Mouse (Mus musculus) olfactory bulb, adult 2 months (tissue): ENCODE measurements around the gene G3bp1. TPM values are rescaled to one million over a fixed set of nuclear protein-coding genes. Genes with fewer than 3 reads are reported as not detected.

ENCODE experiments used
- H3K27ac ChIP-seq: fragments of 200-500 bp; 2 replicates; pipeline ENCODE4 v1.5.1; 2012; ENCODE audit warnings: low read depth, low read length; ENCODE audit not compliant: insufficient read depth
- H3K4me1 ChIP-seq: fragments of 200-500 bp; 2 replicates; pipeline ENCODE4 v1.6.1; 2012; ENCODE audit warnings: low read length; ENCODE audit not compliant: control insufficient read depth, insufficient read depth
- H3K4me3 ChIP-seq: fragments of 200-500 bp; 2 replicates; pipeline ENCODE4 v1.5.1; 2012; ENCODE audit warnings: mild to moderate bottlenecking, low read depth, low read length, moderate library complexity; ENCODE audit not compliant: insufficient read depth
- CTCF ChIP-seq: fragments of 200-500 bp; IDR thresholded peaks from 2 replicates; pipeline ENCODE4 v1.5.1; 2012; ENCODE audit warnings: low read depth, mild to moderate bottlenecking, low read length, moderate library complexity; ENCODE audit not compliant: insufficient read depth
- POLR2A ChIP-seq: fragments of 200-500 bp; IDR thresholded peaks from 2 replicates; pipeline ENCODE4 v1.6.1; 2012; ENCODE audit warnings: mild to moderate bottlenecking, low read depth, low read length, moderate library complexity; ENCODE audit not compliant: insufficient read depth
- WGBS: fragments of 180-500 bp; shearing (Covaris S2); methylation state at CpG from one replicate; pipeline ENCODE4 v1.1.7; 2018; 5-methylcytosine and 5-hydroxymethylcytosine counted together
- polyA plus RNA-seq: library from polyadenylated mRNA; stranded (reverse); fragments of >200 nt; gene quantifications from 2 replicates; pipeline ENCODE4 v1.2.4, GENCODE M21; 2012; ENCODE audit warnings: low replicate concordance; ENCODE audit not compliant: missing spikeins, insufficient read depth, insufficient read length

G3bp1 gene
- polyA plus RNA-seq, 1 experiment, result 75.3 TPM

GRCm38 (mm10) chr11:55470761-55471160, 1.3 kb downstream of the G3bp1 start:
- peak overlapping the region; percentile 28 for H3K4me3 ChIP-seq
- TF ChIP-seq CTCF (no peak), POLR2A (no peak)
- H3K27ac ChIP-seq, result no peak overlapping the region
- WGBS, result 29% methylated on average over 8 of the region's 8 CpGs
- peaks cover 10% of the 10 kb centered on the region; the same call in 1 of the 2 replicates for H3K4me1 ChIP-seq

DNA sequence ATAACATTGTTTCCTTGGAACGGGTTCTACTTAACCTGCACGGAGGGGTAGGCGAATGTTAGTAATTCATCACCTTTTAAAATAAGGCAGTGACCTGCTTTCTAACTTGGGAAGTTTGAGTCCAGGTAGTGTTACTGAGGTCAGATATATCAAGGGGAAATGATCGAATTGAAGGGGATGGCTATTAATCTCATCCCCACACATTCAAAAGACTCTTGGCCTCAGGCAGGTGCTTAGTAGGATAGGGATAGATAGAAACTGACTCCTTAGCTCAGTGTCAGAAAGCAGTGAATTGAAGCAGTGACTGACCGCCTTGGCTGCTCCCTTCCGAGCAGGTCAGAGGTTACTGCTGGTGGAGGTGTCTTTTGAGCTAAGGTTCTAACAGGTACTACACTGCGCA, 2.0 kb downstream of the G3bp1 start:
- WGBS, result 90% methylated on average over 7 of the region's 7 CpGs
- H3K4me3 ChIP-seq, result no peak overlapping the region
- H3K4me1 ChIP-seq, result peaks cover 10% of the 10 kb centered on the region; the same call in 1 of the 2 replicates
- TF ChIP-seq CTCF (no peak), POLR2A (no peak)
- no peak overlapping the region for H3K27ac ChIP-seq

DNA sequence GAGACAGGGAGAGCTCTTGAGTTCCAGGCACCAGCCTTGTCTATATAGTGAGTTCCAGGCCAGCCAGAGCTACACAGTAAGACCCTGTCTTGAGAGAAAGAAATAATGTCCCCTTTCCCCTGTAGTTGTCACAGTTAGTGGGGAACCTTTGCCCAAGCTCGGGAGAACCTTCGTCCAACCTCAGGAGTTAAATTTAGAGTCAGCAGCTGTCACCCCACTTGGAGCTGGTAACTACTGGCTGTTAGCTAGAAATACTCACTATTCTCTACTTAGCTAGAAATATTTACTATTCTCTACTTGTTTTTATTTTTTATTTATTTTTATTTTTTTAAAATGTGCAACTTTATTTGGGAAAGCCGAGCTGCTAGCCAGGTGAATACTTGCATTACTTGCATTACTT, 3.7 kb downstream of the G3bp1 start:
- WGBS, result 33% methylated on average over 3 of the region's 3 CpGs
- TF ChIP-seq CTCF (no peak), POLR2A (no peak)
- H3K4me1 ChIP-seq, result peaks cover 6% of the 10 kb centered on the region; the same call in 1 of the 2 replicates

DNA sequence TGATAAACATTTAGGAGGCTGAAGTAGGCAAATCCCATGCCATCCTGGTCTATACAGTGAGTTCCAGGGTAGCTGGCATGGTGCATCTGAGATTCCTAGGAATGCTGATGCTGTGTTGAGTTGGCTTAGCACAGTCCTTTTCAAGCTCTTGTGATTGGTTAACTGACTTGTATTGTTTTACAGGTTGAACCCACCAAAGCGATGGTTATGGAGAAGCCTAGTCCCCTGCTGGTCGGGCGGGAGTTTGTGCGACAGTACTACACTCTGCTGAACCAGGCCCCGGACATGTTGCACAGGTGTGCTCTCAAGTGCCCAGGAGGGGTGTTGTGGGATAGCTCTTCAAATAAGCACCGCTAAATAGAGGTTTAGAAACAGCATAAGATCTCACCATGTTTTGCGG, 16.0 kb downstream of the G3bp1 start:
- 95% methylated on average over 7 of the region's 7 CpGs for WGBS
- Histone ChIP-seq H3K4me1 (peaks cover 11% of the 10 kb centered on the region), H3K27ac (no peak overlapping the region), H3K4me3 (no peak overlapping the region)
- TF ChIP-seq CTCF (no peak), POLR2A (no peak)

More for the DNA sequence above, 3.7 kb downstream of the G3bp1 start:
- Histone ChIP-seq H3K4me3 (no peak overlapping the region), H3K27ac (no peak overlapping the region)

DNA sequence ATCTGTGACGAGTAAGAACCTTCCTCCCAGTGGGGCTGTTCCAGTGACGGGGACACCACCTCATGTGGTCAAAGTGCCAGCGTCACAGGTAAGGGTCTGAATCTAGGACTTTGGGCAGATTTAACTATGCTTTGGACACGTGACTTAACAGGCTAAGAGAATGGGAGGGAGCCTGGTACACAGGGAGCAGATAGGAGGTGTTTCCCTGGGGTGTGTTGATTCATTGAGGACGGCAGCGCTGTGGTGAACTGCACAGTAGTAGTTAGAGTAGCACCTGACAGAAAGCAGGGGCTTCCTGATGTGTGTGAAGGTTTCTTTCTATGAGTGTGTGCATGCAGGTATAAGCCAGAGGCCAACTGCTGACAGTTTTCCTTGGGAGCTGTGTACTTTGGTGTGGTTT, 26.7 kb downstream of the G3bp1 start:
- Histone ChIP-seq H3K4me1 (no peaks in the 10 kb centered on the region), H3K4me3 (no peak overlapping the region), H3K27ac (no peak overlapping the region)
- TF ChIP-seq POLR2A (no peak), CTCF (no peak)
- 86% methylated on average over 6 of the region's 6 CpGs for WGBS

DNA sequence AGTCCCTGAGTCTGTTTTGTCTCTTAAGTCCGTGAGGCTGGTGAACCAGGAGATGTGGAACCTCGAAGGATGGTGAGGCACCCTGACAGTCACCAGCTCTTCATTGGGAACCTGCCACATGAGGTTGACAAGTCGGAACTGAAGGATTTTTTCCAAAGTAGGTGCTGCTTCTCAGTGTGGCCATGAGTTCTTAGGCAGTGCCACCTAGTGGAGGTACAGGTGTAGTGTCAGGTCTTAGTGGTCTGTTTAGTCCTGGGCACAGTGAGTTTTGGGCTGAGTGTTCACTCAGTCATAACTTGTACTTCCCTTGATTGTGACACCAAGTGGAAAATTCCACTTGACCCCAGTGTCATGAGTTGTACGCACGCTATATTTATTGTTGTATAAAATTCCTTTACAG, 28.4 kb downstream of the G3bp1 start:
- no peak for TF ChIP-seq POLR2A
- no peak for TF ChIP-seq CTCF
- Histone ChIP-seq H3K4me3 (no peak overlapping the region), H3K4me1 (peaks cover 3% of the 10 kb centered on the region; the same call in 1 of the 2 replicates), H3K27ac (no peak overlapping the region)
- 64% methylated on average over 5 of the region's 5 CpGs for WGBS

- Histone ChIP-seq H3K4me3 (no peak overlapping the region), H3K4me1 (peaks cover 3% of the 10 kb centered on the region; the same call in 1 of the 2 replicates), H3K27ac (no peak overlapping the region)
- 60% methylated on average over 8 of the region's 8 CpGs for WGBS
- no peak for TF ChIP-seq CTCF
- no peak for TF ChIP-seq POLR2A
Measured at GRCm38 (mm10) chr11:55501955-55502531, 32.6 kb downstream of the G3bp1 start.

GRCm38 (mm10) chr11:55502886-55503285, 33.4 kb downstream of the G3bp1 start:
- H3K4me3 ChIP-seq, result no peak overlapping the region
- peaks cover 3% of the 10 kb centered on the region; the same call in 1 of the 2 replicates for H3K4me1 ChIP-seq
- no peak overlapping the region for H3K27ac ChIP-seq
- 83% methylated on average over 5 of the region's 5 CpGs for WGBS
- TF ChIP-seq CTCF (no peak), POLR2A (no peak)

GRCm38 (mm10) chr11:55505485-55505884, 36.0 kb downstream of the G3bp1 start:
- Histone ChIP-seq H3K27ac (no peak overlapping the region), H3K4me3 (no peak overlapping the region), H3K4me1 (peaks cover 3% of the 10 kb centered on the region; the same call in 1 of the 2 replicates)
- TF ChIP-seq CTCF (no peak), POLR2A (no peak)
- WGBS, result 75% methylated on average over 3 of the region's 3 CpGs
